Mouse (Mus musculus) right cerebral cortex, postnatal 25 days (tissue): ENCODE results near the gene Hbb-bt.
"Not testable (repeated sequence)": the region's sequence is repeated elsewhere in the genome, so short reads cannot be mapped to it uniquely, and the experiment has no call there.

Experiments used
- DNase-seq: peaks from one replicate; pipeline ENCODE4 v3.0.0; 2022

Gene Hbb-bt

GRCm38 (mm10) chr7:103808120-103808519, 5.7 kb downstream of the Hbb-bt start:
- DNase-seq: not testable (repeated sequence)

DNA sequence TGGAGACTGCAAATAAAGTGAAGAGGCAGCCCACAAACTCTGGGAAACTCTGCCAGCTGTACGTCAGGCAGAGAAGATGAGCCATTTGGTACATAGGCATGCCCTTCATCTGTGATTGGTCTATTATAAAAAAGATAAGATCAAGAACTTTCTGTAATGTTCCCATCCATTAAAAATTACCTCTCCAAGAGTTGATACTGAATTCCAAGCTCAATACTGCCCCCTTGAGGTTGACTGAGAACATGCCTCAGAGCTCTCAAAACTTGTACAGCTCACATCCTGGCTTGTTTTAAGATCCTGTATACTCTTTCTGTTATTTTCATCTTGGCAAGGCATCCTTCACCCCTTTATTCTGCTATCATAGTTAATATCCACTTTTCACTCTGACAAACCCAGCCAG, 6.9 kb downstream of the Hbb-bt start:
- no peak for DNase-seq

DNA sequence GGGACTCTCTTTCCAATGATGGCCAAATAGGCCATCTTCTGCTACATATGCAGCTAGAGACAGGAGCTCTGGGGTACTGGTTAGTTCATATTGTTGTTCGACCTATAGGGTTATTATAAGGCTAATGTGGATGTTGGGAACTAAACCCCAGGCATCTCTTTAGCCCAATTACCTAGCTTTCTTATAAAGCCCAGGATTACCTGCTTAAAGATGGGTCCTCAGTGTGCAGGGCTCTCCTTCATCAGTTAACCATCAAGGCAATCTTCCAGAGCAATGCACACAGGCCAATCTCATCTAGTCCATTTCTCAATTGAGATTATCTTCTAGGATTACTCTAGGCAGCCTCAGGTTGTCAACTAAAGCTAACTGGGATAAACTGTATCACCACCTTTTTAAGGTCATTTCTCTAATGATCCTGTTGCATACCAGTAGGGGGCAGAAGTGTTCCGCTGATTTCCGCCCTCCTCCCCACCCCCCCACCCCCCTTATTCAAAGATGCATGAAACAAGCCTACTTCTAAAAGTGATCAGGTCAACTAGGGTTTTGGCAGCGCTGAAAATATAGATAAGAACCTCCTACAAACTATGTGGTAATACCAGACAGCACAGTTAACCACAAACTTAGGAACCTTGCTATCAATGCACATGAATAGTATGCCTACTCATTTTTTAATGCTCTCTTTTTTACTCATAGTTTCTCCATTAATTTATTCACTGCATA, 21.0 kb downstream of the Hbb-bt start:
- no peak for DNase-seq

DNA sequence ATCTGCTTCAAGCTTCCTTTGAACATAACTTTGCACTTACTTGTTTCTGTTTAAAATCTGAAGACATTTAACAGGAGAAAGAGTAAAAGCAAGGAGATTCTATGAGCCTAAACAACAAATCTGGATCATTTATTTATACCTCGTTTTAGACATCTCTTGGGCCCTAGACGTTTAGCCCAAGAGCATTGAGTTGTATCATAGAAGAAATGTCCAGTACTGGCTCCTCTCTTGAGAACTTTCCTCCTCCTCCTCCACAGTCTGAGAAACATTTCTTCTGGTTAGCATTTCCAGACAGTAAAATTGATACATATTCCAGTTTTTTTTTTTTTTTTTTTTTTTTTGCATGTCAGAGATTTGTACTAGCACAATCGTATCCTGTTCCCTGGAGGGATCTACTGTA, 22.1 kb downstream of the Hbb-bt start, which contains the start of gene Olfr67:
Olfr67 (minus strand) TSS at position 101 of the 400 bp plus-strand sequence.
- no peak for DNase-seq

DNA sequence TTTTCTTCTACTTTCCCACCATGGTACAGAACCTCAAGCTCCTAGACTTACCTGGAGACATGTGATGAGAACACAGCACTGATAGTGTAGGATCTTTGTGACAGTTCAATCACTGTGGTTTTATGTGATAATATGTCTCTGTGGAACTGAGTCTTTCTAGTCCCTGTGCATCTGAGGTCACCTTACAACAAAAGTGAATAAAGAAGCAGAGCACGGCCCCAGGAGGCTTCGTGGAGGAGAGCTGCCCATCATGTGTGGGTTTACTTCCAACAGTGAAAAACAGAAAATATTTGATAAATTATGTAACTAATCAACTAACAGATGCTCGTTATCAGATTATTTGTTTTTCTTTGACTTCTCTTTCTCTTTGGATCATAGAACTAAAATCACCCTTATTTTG, 34.2 kb downstream of the Hbb-bt start, which contains the start of gene Olfr68:
Olfr68 (minus strand) TSS at position 101 of the 400 bp plus-strand sequence.
- DNase-seq: no peak

GRCm38 (mm10) chr7:103777652-103778051, 36.1 kb downstream of the Hbb-bt start:
- not testable (repeated sequence) for DNase-seq

DNA sequence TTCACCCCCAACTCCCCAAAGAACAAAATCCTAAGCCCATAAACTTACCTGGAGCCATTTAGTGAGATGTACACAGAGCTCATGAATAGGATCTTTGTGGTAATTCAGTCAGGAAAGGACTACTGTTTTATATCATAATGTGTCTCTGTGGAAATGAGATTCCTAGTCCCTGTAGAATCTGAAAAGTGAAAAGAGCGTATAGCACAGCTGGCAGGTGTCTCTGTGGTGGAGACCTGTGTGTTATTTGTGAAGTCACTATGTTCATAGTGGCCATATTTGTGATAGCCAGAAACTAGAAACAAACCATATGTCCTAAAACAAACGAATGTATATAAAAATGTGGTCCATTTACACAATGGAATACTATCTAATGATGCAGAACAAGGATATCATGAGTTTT, 42.3 kb downstream of the Hbb-bt start, which contains the start of gene Olfr69:
Olfr69 (minus strand) TSS at position 101 of the 400 bp plus-strand sequence.
- DNase-seq: no peak

DNA sequence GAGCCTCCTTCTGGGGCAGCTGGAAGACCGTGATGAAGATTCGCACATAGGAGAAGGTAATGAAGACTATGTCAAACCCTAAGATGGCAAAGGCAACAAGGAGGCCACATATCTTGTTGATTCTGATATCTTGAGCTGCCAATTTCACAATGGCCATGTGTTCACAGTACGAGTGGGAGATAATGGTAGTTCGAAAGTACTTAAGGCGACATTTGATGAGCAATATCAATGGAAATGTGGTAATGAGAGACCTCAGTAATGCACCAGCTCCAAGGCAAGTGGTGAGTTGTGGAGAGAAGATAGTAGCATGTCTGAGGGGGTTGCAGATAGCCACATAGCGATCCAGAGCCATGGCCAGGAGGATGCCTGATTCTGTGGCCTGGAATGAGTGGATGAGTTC, 46.1 kb downstream of the Hbb-bt start:
- not testable (repeated sequence) for DNase-seq
